Mouse (Mus musculus): Measurements from ENCODE around the gene Ccdc122.

GRCm38 (mm10) chr14:77032433-77032832 lies 4.1 kb upstream of the Ccdc122 start:
- TF ChIP-seq CTCF (IDR thresholded peaks at IDR 0.05; ENCODE audit: control insufficient read depth, insufficient read depth, insufficient replicate concordance, low read depth, low read length) (no peak), POLR2A (IDR thresholded peaks at IDR 0.05; ENCODE audit: control insufficient read depth, low read depth, low read length) (no peak)
